Mouse (Mus musculus) stomach, embryonic 14.5 days (tissue): Measurements from ENCODE around the gene Rpn1. TPM values are rescaled to one million over a fixed set of nuclear protein-coding genes. Genes with fewer than 3 reads are reported as not detected.

Source experiments
- ATAC-seq: fragments of 200-750 bp; cut with Nextera tagmentation; 2 replicates; pipeline ENCODE4 v1.8.0; 2017; ENCODE audit warnings: low read depth, moderate TSS enrichment; ENCODE audit not compliant: insufficient number of reproducible peaks, insufficient read depth, low FRiP score
- H3K27ac ChIP-seq: fragments of 300-500 bp; sonication (generic); 2 replicates; pipeline ENCODE4 v1.5.1; 2014; ENCODE audit warnings: mild to moderate bottlenecking, low read length, moderate library complexity, mixed read lengths
- H3K27me3 ChIP-seq: fragments of 300-500 bp; sonication (generic); 2 replicates; pipeline ENCODE4 v1.6.1; 2014; ENCODE audit warnings: low read length, control low read depth, mixed read lengths; ENCODE audit not compliant: control insufficient read depth, insufficient read depth
- H3K36me3 ChIP-seq: fragments of 300-500 bp; sonication (generic); 2 replicates; pipeline ENCODE4 v1.6.1; 2014; ENCODE audit warnings: mild to moderate bottlenecking, control low read depth, low read length, moderate library complexity, mixed read lengths; ENCODE audit not compliant: control insufficient read depth, insufficient read depth
- H3K4me1 ChIP-seq: fragments of 300-500 bp; sonication (generic); 2 replicates; pipeline ENCODE4 v1.6.1; 2014; ENCODE audit warnings: low read length, control low read depth, mixed read lengths; ENCODE audit not compliant: control insufficient read depth, insufficient read depth
- H3K4me2 ChIP-seq: fragments of 300-500 bp; sonication (generic); replicated peaks from 2 replicates; pipeline ENCODE4 v1.6.1; 2014; ENCODE audit warnings: low read depth, low read length, control low read depth
- H3K4me3 ChIP-seq: fragments of 300-500 bp; sonication (generic); 2 replicates; pipeline ENCODE4 v1.5.1; 2014; ENCODE audit warnings: low read depth, low read length, control low read depth
- H3K9ac ChIP-seq: fragments of 300-500 bp; sonication (generic); replicated peaks from 2 replicates; pipeline ENCODE4 v1.6.1; 2014; ENCODE audit warnings: low read depth, mild to moderate bottlenecking, control low read depth, low read length, moderate library complexity, mixed read lengths
- H3K9me3 ChIP-seq: fragments of 300-500 bp; sonication (generic); 2 replicates; pipeline ENCODE4 v1.6.1; 2016; ENCODE audit warnings: low read depth, low read length, control low read depth; ENCODE audit not compliant: control insufficient read depth
- WGBS: fragments of 180-500 bp; shearing (Covaris S2); extraction: QIAGEN DNeasy Blood & Tissue Kit; methylation state at CpG from one replicate; pipeline ENCODE4 v1.1.7; 2014; 5-methylcytosine and 5-hydroxymethylcytosine counted together
- polyA plus RNA-seq: library from polyadenylated mRNA; unstranded; fragments of >200 nt; fragmentation: Nextera tagmentation; extraction: Ambion mirVana; gene quantifications from 2 replicates; pipeline ENCODE4 v1.2.1, GENCODE M21; 2014

Gene Rpn1
- polyA plus RNA-seq, 1 experiment from 2014 or later: 373 TPM

DNA sequence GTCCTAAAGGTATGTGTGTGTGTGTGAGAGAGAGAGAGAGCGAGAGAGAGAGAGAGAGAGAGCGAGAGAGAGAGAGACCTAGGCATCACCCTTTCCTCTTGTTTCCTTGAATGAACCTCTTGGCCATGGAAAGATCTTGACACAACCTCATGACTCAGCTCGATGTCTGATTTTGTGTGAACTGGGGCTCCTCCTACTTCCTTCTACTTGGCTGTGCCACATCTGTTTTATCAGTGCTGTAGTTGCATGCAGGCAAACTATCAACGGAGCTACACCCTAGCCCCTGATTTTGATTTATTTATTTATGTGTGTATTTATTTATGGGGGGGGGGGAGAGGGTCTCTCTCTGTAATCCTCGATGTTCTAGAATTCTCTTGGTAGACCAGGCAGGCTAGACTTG, 36.4 kb upstream of the Rpn1 start:
- Histone ChIP-seq H3K9ac (no peak overlapping the region), H3K36me3 (no peaks in the 10 kb centered on the region), H3K4me1 (peaks cover 10% of the 10 kb centered on the region), H3K27me3 (no peaks in the 10 kb centered on the region), H3K4me3 (no peak overlapping the region), H3K4me2 (no peak overlapping the region), H3K27ac (no peak overlapping the region), H3K9me3 (no peaks in the 10 kb centered on the region)
- no peak for ATAC-seq
- WGBS: 74% methylated on average over 5 of the region's 5 CpGs

DNA sequence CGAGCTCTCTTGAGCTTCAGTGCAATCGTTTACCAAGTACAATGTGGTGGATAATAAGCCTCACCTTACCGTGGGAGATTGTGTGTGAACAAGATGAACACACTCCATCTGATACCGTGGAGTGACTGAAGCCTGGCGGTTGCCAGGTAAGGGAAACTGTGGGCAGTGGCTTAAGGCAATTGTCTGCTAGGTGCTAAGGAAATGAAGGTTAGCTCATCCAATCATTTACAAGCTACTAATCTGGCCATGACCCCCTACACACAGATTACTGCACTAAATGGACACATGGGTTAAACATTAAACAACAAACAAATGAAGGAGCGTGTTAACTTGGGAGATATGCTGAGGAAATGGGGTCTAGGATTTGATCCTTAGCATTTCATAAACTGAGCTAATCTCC, 35.3 kb upstream of the Rpn1 start:
- peak; percentile 54 for ATAC-seq
- WGBS: 59% methylated on average over 6 of the region's 6 CpGs
- Histone ChIP-seq H3K4me2 (no peak overlapping the region), H3K9me3 (no peaks in the 10 kb centered on the region), H3K36me3 (no peaks in the 10 kb centered on the region), H3K9ac (no peak overlapping the region), H3K27me3 (no peaks in the 10 kb centered on the region), H3K27ac (peak overlapping the region; percentile 44; the same call in 1 of the 2 replicates), H3K4me1 (peaks cover 2% of the 10 kb centered on the region), H3K4me3 (no peak overlapping the region)

DNA sequence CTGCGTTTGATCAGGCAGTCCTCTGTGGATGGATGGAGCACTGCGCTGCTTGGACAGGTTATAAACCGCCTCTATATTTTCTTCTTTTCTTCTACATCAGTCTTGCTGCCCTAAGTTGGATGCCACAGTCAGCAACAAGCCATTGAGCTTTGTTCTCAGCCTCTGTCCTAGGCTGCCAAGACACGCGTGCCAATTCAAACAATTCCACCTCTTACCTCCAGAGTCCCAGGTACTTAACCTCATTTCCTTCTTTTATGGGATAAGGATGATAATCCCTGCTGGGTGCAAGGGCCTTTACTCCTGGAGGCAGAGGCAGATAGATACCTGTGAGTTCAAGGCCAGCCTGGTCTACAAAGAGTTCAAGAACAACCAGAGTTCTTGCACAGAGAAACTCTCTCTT, 33.1 kb upstream of the Rpn1 start:
- ATAC-seq: no peak
- no peaks in the 10 kb centered on the region for H3K9me3 ChIP-seq
- H3K4me1 ChIP-seq: no peaks in the 10 kb centered on the region
- WGBS: 92% methylated on average over 5 of the region's 5 CpGs
- no peaks in the 10 kb centered on the region for H3K36me3 ChIP-seq
- no peak overlapping the region for H3K27ac ChIP-seq
- H3K4me3 ChIP-seq: no peak overlapping the region
- H3K4me2 ChIP-seq: no peak overlapping the region
- no peaks in the 10 kb centered on the region for H3K27me3 ChIP-seq
- H3K9ac ChIP-seq: no peak overlapping the region

DNA sequence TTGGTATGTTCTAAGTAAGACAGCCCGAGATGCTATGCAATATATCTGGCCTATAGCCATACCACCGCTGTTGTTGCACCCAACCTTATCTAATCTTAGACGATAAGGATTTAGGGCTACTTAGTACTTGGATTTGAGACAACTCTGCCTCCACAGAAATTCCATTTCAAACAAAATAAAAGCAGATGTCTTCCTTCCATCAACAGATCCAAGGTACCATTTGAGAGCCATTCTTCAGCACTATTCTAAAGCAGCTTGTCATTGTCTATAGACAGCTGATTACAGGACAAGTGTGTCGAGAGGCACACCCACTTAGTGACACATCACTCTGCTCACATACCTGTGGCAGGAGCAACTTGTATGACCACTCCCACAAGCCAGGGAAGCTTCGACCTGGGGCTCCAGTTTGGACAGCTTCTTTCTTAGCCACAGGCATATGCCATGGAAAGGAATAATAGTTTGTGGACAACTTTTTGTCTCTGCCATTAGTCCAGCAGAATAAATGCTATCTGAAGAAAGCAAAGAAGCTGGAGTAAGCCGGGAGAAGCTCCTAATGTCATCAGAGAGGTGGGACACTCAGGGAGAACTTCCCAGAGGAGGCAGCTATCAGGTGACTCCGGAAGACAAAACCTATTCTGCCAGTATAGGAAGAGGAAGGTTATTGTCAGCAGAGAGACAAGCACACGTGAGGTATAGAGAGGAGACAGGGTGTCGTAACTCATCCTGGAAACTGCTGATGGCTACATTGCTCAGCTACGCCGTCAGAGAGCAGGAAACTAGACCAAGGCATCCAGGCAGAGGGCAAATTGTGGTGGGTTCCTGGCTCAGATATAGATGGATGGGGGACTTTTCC, 30.8 kb upstream of the Rpn1 start:
- H3K36me3 ChIP-seq: no peaks in the 10 kb centered on the region
- 52% methylated on average over 11 of the region's 11 CpGs for WGBS
- H3K9ac ChIP-seq: no peak overlapping the region
- H3K9me3 ChIP-seq: no peaks in the 10 kb centered on the region
- H3K4me3 ChIP-seq: no peak overlapping the region
- no peaks in the 10 kb centered on the region for H3K27me3 ChIP-seq
- no peak overlapping the region for H3K4me2 ChIP-seq
- H3K27ac ChIP-seq: no peak overlapping the region
- H3K4me1 ChIP-seq: no peaks in the 10 kb centered on the region
- ATAC-seq: no peak

DNA sequence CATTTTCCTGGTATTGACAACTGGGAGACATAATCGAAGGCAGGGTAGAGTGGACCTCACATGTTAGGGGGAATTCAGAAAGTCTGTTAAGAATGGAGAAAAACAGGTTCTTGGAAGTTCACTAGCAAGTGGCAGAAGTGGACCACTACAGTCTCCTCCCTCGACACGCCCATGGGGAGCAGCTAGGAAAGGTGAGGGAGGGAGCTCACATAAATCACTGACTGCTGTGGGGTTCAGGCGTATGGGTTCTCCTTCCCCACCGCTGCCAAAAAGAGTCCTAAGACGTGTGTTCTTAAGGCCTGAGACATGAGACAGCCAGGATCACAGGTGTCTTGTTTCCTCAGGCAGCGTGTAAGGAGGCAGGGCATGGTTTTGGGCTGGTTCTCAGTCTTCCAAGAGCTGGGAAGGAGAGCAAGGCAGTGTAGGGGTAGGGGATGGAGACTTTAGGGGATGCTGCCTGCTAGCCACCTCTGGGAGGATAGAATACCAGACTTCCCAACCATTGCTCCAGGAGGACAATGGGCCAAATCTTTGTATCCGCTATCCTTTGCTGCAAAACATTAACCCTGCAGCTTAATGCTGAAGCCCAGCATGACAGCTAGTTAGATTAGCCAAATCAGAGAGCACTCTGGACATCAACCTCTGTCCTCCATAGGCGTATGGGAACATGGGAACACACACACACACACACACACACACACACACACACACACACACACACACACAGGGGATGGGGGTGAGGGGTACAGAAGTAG, 30.0 kb upstream of the Rpn1 start:
- 36% methylated on average over 9 of the region's 9 CpGs for WGBS

DNA sequence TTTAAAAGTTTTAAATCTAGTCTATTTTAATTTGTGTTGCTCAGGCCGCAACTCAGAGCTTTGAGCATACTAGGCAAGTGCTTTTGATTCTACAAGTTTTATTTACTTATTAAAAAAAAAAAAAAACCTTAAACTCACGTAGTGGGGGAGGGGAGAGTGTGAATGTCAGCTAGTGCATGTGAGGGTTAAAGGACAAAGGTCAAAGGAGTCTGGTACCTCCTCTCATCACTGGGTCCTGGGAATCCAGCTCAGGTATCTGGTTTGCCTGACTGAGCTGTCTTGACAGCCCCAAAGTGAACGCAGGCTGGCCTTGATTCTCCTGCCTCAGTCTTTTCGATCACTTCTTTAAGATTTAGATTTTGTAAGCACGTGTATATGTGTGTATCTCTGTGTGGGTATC, 28.6 kb upstream of the Rpn1 start:
- 63% methylated on average over 5 of the region's 5 CpGs for WGBS
- no peaks in the 10 kb centered on the region for H3K4me1 ChIP-seq
- H3K36me3 ChIP-seq: no peaks in the 10 kb centered on the region
- no peak overlapping the region for H3K27ac ChIP-seq
- H3K4me2 ChIP-seq: no peak overlapping the region
- no peaks in the 10 kb centered on the region for H3K9me3 ChIP-seq
- no peak overlapping the region for H3K4me3 ChIP-seq
- no peak overlapping the region for H3K9ac ChIP-seq
- no peaks in the 10 kb centered on the region for H3K27me3 ChIP-seq
- no peak for ATAC-seq

More for the DNA sequence above, 30.0 kb upstream of the Rpn1 start:
- Histone ChIP-seq H3K9me3 (no peaks in the 10 kb centered on the region), H3K4me1 (no peaks in the 10 kb centered on the region), H3K9ac (no peak overlapping the region), H3K27ac (no peak overlapping the region), H3K4me3 (no peak overlapping the region), H3K27me3 (no peaks in the 10 kb centered on the region), H3K36me3 (no peaks in the 10 kb centered on the region), H3K4me2 (no peak overlapping the region)
- ATAC-seq: no peak

DNA sequence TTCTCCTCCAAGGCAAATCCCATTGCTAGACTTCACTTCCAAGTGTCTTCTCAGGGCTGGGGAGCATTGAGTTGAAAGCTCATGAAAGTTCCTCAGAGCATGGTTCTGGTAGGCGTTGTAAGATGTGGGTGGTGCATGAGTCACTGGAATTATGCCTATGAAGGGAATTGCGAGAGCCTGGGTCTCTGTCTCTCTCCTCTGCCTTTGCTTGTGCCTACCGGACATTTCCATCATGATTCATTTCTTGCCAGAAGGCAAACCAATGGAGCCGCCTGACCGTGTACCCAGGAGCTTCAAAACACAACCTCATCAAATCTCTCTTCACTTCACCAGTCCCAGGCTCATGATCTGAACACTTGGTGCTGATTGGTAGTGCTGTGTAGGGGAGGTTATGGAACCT, 27.4 kb upstream of the Rpn1 start:
- Histone ChIP-seq H3K27me3 (no peaks in the 10 kb centered on the region), H3K27ac (no peak overlapping the region), H3K4me3 (no peak overlapping the region), H3K9ac (no peak overlapping the region), H3K9me3 (no peaks in the 10 kb centered on the region), H3K36me3 (no peaks in the 10 kb centered on the region), H3K4me2 (no peak overlapping the region), H3K4me1 (no peaks in the 10 kb centered on the region)
- 87% methylated on average over 5 of the region's 5 CpGs for WGBS
- ATAC-seq: no peak

DNA sequence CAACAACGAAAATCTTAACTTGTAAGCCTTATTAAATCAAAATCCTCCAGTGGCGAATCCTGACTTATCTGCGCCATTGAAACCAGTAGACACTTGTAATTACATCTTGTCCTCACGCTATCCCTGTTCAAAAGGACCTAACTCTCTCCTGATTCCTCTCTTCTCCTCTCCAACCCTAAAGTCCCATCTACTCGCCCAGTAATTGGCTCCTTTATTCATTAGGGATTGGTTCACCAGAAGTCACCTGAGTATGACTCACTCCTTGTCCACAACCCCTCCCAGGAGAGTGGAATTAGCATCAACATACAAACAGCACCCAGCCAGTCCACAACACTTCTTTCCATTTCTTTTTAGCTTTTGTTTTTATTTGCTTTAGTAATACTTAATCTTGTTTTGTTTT, 24.4 kb upstream of the Rpn1 start:
- no peaks in the 10 kb centered on the region for H3K27me3 ChIP-seq
- no peaks in the 10 kb centered on the region for H3K36me3 ChIP-seq
- no peak for ATAC-seq
- no peaks in the 10 kb centered on the region for H3K9me3 ChIP-seq
- H3K4me2 ChIP-seq: no peak overlapping the region
- no peaks in the 10 kb centered on the region for H3K4me1 ChIP-seq
- no peak overlapping the region for H3K9ac ChIP-seq
- WGBS: 78% methylated on average over 5 of the region's 5 CpGs
- H3K27ac ChIP-seq: no peak overlapping the region
- H3K4me3 ChIP-seq: no peak overlapping the region
